ENCODE assay signal across 8 mouse cellular contexts in the genomic region with DNA sequence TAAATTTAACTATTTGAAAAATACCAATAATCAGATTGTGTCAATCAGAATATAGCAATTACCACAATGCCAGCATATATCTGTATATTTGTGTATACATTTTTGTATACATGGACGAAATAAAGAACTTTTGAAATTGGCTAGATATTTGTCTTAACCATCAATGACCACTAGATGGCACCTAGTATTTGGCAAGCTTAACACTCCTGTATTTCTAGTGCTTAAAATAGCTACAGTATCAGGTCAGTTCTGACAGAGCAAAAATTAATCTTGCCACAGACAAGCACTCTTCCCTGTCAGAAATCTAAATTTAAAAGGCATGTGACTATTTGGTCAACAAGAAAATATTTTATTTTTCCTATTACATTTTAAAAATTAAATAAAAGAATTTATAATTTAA.
DNase-seq lines count a peak whose midpoint lies in the region; ATAC-seq and TF ChIP-seq lines count a peak whose summit lies in the region.

No protein-coding gene starts in this region.

- H3K4me2 ChIP-seq in midbrain, embryonic 16.5 days (ENCODE audit: low read length) = no peak overlapping the region

- peak; percentile 72; the same call in 1 of the 2 replicates for ATAC-seq in cerebellum, adult (ENCODE audit: insufficient number of reproducible peaks, low FRiP score, low TSS enrichment)
- peak; percentile 70; the same call in 1 of the 2 replicates for ATAC-seq in midbrain, embryonic 16.5 days
- no peak for ATAC-seq in erythroblast, adult 5-6 weeks (replicated peaks; ENCODE audit: low FRiP score, poor library complexity, severe bottlenecking)
- ATAC-seq in megakaryocyte, adult 5-6 weeks (ENCODE audit: poor library complexity, severe bottlenecking) = no peak

- peak; percentile 90 for TF ChIP-seq CTCF in layer of hippocampus, adult 2 months (conservative IDR thresholded peaks at IDR 0.05)

- H3K4me3 ChIP-seq in layer of hippocampus, adult 2 months = no peak overlapping the region
- H3K4me3 ChIP-seq in midbrain, embryonic 16.5 days (ENCODE audit: low read depth, low read length) = no peak overlapping the region

- H3K27me3 ChIP-seq in midbrain, embryonic 16.5 days (ENCODE audit: control insufficient read depth, insufficient read depth, low read depth, low read length) = no peaks in the 10 kb centered on the region

- H3K9ac ChIP-seq in midbrain, embryonic 16.5 days (ENCODE audit: low read depth, low read length) = no peak overlapping the region

- DNase-seq in cerebellum, adult 11 months = no peak
- DNase-seq in layer of hippocampus, adult 2 months (ENCODE audit: low spot score in 2 of 2) = peak; percentile 10 to 14
- no peak for DNase-seq in layer of hippocampus, adult 9-11 months
- peak; percentile 49 for DNase-seq in embryo, embryonic 11 days

- no peaks in the 10 kb centered on the region for H3K9me3 ChIP-seq in midbrain, embryonic 16.5 days (replicated peaks; ENCODE audit: control insufficient read depth, low read length, poor library complexity, severe bottlenecking)

- H3K4me1 ChIP-seq in midbrain, embryonic 16.5 days (ENCODE audit: control insufficient read depth, insufficient read depth, low read length) = no peaks in the 10 kb centered on the region

- no peak overlapping the region for H3K27ac ChIP-seq in layer of hippocampus, adult 2 months
- no peak overlapping the region for H3K27ac ChIP-seq in midbrain, embryonic 16.5 days (ENCODE audit: low read length)

- WGBS in midbrain, embryonic 16.5 days = 38% methylated on average over 1 of the region's 1 CpGs

- no peaks in the 10 kb centered on the region for H3K36me3 ChIP-seq in midbrain, embryonic 16.5 days (ENCODE audit: control insufficient read depth, insufficient read depth, low read length)

Comparison
In these comparisons a context has a peak if more than half of its experiments do, and no peak if none do; other contexts are left out.
1. DNase-seq: peak in layer of hippocampus, adult 2 months (2 of 2) and embryo, embryonic 11 days (single experiment); none in cerebellum, adult 11 months (single experiment) and layer of hippocampus, adult 9-11 months (single experiment).
2. ATAC-seq: peak in cerebellum, adult (single experiment) and midbrain, embryonic 16.5 days (single experiment); none in erythroblast, adult 5-6 weeks (single experiment) and megakaryocyte, adult 5-6 weeks (single experiment).